Mouse (Mus musculus) limb, embryonic 12.5 days (tissue): ENCODE data around the gene Chek2. TPM values are rescaled to one million over a fixed set of nuclear protein-coding genes. Genes with fewer than 3 reads are reported as not detected.
"Not testable (repeated sequence)": the region's sequence is repeated elsewhere in the genome, so short reads cannot be mapped to it uniquely, and the experiment has no call there.

ENCODE experiments used
- ATAC-seq: fragments of 200-750 bp; cut with Nextera tagmentation; 2 replicates; pipeline ENCODE4 v1.8.0; 2017; ENCODE audit warnings: low read depth, moderate TSS enrichment; ENCODE audit not compliant: insufficient number of reproducible peaks, insufficient read depth, low FRiP score, low TSS enrichment
- H3K27ac ChIP-seq: fragments of 300-500 bp; sonication (generic); 2 replicates; pipeline ENCODE4 v1.5.1; 2016; ENCODE audit warnings: mild to moderate bottlenecking, moderate library complexity
- H3K27me3 ChIP-seq: fragments of 300-500 bp; sonication (generic); 2 replicates; pipeline ENCODE4 v1.6.1; 2016; ENCODE audit warnings: mild to moderate bottlenecking, moderate library complexity
- H3K36me3 ChIP-seq: fragments of 300-500 bp; sonication (generic); 2 replicates; pipeline ENCODE4 v1.6.1; 2016; ENCODE audit warnings: mild to moderate bottlenecking, moderate library complexity
- H3K4me1 ChIP-seq: fragments of 300-500 bp; sonication (generic); replicated peaks from 2 replicates; pipeline ENCODE4 v1.6.1; 2016
- H3K4me2 ChIP-seq: fragments of 300-500 bp; sonication (generic); 2 replicates; pipeline ENCODE4 v1.6.1; 2016; ENCODE audit warnings: mild to moderate bottlenecking, moderate library complexity
- H3K4me3 ChIP-seq: fragments of 300-500 bp; sonication (generic); replicated peaks from 2 replicates; pipeline ENCODE4 v1.5.1; 2016; ENCODE audit warnings: mild to moderate bottlenecking
- H3K9ac ChIP-seq: fragments of 300-500 bp; sonication (generic); replicated peaks from 2 replicates; pipeline ENCODE4 v1.6.1; 2016; ENCODE audit warnings: mild to moderate bottlenecking, moderate library complexity
- H3K9me3 ChIP-seq: fragments of 300-500 bp; sonication (generic); 2 replicates; pipeline ENCODE4 v1.6.1; 2016; ENCODE audit warnings: mild to moderate bottlenecking, moderate library complexity
- WGBS: fragments of 180-500 bp; shearing (Covaris S2); methylation state at CpG from one replicate; pipeline ENCODE4 v1.1.7; 2016; 5-methylcytosine and 5-hydroxymethylcytosine counted together
- polyA plus RNA-seq: library from polyadenylated mRNA; unstranded; fragments of >200 nt; fragmentation: Nextera tagmentation; extraction: Ambion mirVana; gene quantifications from 2 replicates; pipeline ENCODE4 v1.2.1, GENCODE M21; 2016

Gene Chek2
- polyA plus RNA-seq, 1 experiment from 2014 or later: 32.6 TPM

DNA sequence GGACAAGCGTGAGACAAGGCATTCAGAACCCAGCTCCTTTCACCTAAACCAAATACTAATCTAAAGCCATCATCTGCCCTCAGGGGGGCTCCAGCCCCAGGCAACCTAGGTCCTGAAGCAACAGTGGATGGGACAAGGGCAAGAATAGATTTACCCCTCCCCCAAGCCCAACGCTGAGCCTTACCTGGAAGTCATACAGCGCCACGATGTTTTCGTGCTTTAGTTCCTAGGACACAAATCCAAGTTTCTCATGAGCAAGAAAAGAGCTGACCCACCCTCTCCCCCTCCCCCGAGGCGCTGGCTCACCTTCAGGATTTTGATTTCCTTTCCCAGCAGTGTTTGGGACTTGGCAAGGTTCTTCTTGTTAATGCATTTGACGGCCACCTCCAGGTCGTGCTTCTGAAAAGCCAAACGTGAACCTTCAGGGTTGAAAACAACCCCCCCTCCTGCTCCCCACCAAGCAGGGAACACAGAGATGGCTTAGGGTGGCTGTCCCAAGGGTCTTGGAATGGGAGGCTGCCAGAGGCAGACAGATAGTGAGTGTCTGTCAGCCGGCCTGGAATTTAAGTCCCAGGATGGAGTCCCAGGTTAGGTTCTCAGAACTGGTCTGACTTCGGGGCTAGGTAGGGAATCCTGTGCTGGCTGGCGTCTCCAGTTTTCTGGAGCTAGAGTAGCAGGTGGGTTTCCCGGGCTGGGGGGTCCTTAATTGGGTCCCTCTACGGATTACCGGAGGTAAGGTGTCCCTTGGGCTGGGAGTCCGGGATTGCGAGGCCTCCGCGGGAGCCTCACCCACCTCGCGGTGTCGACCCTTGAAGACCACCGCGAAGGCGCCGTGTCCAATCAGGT lies 30.7 kb upstream of the Chek2 start:
- H3K9me3 ChIP-seq: no peaks in the 10 kb centered on the region
- WGBS: 2% methylated on average over 27 of the region's 27 CpGs
- ATAC-seq: 0 out of 2 replicates have a peak, but pooled peaks have one; percentile 7

GRCm38 (mm10) chr5:110809667-110810325 lies 30.0 kb upstream of the Chek2 start, which contains the start of gene Ulk1:
Ulk1 (minus strand) TSS chr5:110810097.
- ATAC-seq: peak; percentile 94

More for the DNA sequence above, 30.7 kb upstream of the Chek2 start:
- no peaks in the 10 kb centered on the region for H3K27me3 ChIP-seq
- H3K36me3 ChIP-seq: peaks cover 32% of the 10 kb centered on the region
- peak overlapping the region; percentile 98 for H3K9ac ChIP-seq
- H3K4me1 ChIP-seq: peaks cover 33% of the 10 kb centered on the region
- peak overlapping the region; percentile 88 for H3K27ac ChIP-seq
- peak overlapping the region; percentile 99 for H3K4me2 ChIP-seq
- peak overlapping the region; percentile 98 for H3K4me3 ChIP-seq

DNA sequence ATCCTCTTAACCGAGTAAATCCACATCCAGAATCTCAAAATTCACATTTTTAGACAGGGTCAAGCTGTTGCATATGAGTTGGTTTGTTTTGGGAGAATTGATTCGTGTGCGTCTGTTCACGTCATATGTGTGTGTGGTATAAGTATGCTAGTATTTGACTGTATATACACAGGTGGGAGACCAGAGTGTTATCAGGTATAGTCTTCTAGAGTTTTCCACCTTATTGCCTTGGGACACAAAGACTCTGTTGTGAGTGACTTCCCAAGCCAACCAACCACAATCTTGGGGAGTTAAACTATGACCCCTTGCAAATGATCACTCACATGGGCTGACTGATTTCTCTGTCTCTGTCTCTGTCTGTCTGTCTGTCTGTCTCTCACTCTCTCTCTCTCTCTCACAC lies 15.4 kb upstream of the Chek2 start:
- Histone ChIP-seq H3K27me3 (no peaks in the 10 kb centered on the region; the same call in 1 of the 2 replicates), H3K4me1 (no peaks in the 10 kb centered on the region), H3K9me3 (no peaks in the 10 kb centered on the region), H3K27ac (no peak overlapping the region), H3K9ac (no peak overlapping the region), H3K36me3 (peaks cover 10% of the 10 kb centered on the region; the same call in 1 of the 2 replicates), H3K4me3 (no peak overlapping the region), H3K4me2 (no peak overlapping the region)
- no peak for ATAC-seq
- 90% methylated on average over 4 of the region's 4 CpGs for WGBS

More at GRCm38 (mm10) chr5:110809667-110810325, 30.0 kb upstream of the Chek2 start, which contains the start of gene Ulk1:
- Histone ChIP-seq H3K9me3 (no peaks in the 10 kb centered on the region), H3K4me3 (peak within 1 kb of the TSS; percentile 98), H3K9ac (peak within 1 kb of the TSS; percentile 98), H3K36me3 (peaks cover 25% of the 10 kb centered on the region), H3K4me2 (peak within 1 kb of the TSS; percentile 99), H3K27me3 (no peaks in the 10 kb centered on the region), H3K27ac (peak within 1 kb of the TSS; percentile 88), H3K4me1 (peaks cover 33% of the 10 kb centered on the region)
- WGBS: under 1% methylated on average over 80 of the region's 80 CpGs

DNA sequence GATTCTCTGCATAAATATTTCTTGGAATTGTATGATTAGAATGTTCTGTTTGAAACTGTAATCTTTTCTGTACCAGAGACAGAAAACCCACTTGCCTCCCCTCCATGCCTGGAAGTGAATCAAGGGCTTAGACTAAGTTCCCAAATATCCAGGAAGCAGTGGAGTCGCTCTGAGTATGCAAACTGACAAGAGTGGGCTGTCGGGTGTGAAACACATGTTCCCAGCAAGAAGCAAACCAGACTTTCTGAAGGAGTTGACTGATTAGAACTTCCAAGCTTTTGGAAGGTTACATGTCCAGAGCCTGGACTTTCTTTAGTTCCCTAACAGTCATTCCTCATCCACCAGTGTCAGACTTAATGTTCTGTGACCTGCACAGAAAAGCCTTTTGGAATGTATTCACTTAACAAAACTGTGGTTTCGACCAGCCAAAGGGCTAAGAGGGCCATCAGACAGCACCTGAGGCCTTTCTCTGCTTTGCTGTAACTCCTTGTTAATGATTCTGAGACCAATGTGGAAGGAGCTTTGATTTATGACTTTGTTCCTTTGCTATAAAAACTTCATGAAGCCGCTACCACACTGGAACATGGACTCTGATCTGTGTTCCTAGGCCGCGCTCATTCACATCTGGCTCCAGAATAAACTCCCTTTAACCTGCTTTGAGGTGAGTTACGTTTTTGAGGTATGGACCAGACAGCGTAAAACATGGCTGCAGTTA lies 12.8 kb upstream of the Chek2 start:
- Histone ChIP-seq H3K27ac (no peak overlapping the region), H3K9me3 (no peaks in the 10 kb centered on the region), H3K4me1 (no peaks in the 10 kb centered on the region), H3K4me3 (no peak overlapping the region), H3K36me3 (peaks cover 10% of the 10 kb centered on the region; the same call in 1 of the 2 replicates), H3K9ac (no peak overlapping the region), H3K27me3 (no peaks in the 10 kb centered on the region; the same call in 1 of the 2 replicates), H3K4me2 (no peak overlapping the region)
- ATAC-seq: no peak
- WGBS: 64% methylated on average over 8 of the region's 8 CpGs

GRCm38 (mm10) chr5:110827576-110827975 lies 12.2 kb upstream of the Chek2 start:
- H3K9me3 ChIP-seq: no peaks in the 10 kb centered on the region
- H3K27me3 ChIP-seq: no peaks in the 10 kb centered on the region; the same call in 1 of the 2 replicates
- H3K27ac ChIP-seq: no peak overlapping the region
- ATAC-seq: no peak
- no peak overlapping the region for H3K9ac ChIP-seq
- peaks cover 10% of the 10 kb centered on the region; the same call in 1 of the 2 replicates for H3K36me3 ChIP-seq
- WGBS: 85% methylated on average over 5 of the region's 5 CpGs
- no peaks in the 10 kb centered on the region for H3K4me1 ChIP-seq
- H3K4me2 ChIP-seq: no peak overlapping the region
- H3K4me3 ChIP-seq: no peak overlapping the region

- Histone ChIP-seq H3K4me2 (no peak overlapping the region), H3K4me3 (no peak overlapping the region), H3K9me3 (no peaks in the 10 kb centered on the region), H3K4me1 (no peaks in the 10 kb centered on the region), H3K9ac (no peak overlapping the region), H3K36me3 (peaks cover 16% of the 10 kb centered on the region; the same call in 1 of the 2 replicates), H3K27me3 (no peaks in the 10 kb centered on the region), H3K27ac (no peak overlapping the region)
- 88% methylated on average over 5 of the region's 5 CpGs for WGBS
- no peak for ATAC-seq
Measured at GRCm38 (mm10) chr5:110831036-110831720, 8.6 kb upstream of the Chek2 start.

DNA sequence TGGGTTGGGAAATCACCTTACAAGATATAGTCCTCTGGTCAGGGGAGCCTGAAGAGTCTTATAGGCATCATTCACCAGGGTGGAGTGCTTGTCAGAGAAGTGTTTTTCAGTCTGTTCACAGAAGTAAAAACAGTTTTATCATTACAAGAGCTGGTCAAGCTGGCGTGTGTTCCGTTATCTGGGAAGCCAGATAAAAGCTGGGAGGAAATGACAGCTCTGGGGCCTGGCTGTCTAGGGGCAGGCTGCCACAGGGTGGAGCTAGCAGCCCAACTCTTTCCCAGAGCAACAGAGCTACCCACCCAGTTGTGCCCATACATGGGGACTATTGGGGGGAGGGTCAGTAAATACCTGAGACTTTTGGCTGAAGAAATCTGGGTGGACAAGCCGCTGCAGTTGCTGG lies 3.8 kb upstream of the Chek2 start:
- Histone ChIP-seq H3K9ac (no peak overlapping the region), H3K9me3 (no peaks in the 10 kb centered on the region), H3K4me1 (peaks cover 14% of the 10 kb centered on the region), H3K4me3 (no peak overlapping the region), H3K36me3 (0 out of 2 replicates have a peak, but pooled peaks cover 6% of the 10 kb centered on the region), H3K4me2 (no peak overlapping the region), H3K27ac (no peak overlapping the region), H3K27me3 (no peaks in the 10 kb centered on the region)
- 24% methylated on average over 3 of the region's 3 CpGs for WGBS
- ATAC-seq: no peak

DNA sequence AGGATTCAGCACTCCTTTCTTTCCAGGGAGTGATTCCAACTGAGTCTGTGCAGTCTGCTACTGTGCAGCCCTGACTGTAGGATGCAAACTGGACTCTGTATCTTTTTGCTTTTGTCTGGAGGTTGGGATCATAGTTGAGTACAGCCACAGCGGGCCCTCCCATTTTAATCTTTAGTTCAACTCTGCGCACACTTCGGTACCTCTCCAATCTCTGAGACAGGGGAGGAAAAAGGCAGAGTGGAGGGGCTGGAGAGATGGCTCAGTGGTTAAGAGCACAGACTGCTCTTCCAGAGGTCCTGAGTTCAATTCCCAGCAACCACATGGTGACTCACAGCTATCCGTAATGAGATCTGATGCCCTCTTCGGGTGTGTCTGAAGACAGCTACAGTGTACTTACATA lies 1.8 kb upstream of the Chek2 start:
- Histone ChIP-seq H3K4me1 (peaks cover 14% of the 10 kb centered on the region), H3K36me3 (peaks cover 25% of the 10 kb centered on the region)
- H3K9ac ChIP-seq, H3K9me3 ChIP-seq, H3K27ac ChIP-seq, H3K27me3 ChIP-seq, H3K4me2 ChIP-seq, H3K4me3 ChIP-seq, ATAC-seq: not testable (repeated sequence)
- WGBS: 90% methylated on average over 5 of the region's 5 CpGs

GRCm38 (mm10) chr5:110839038-110839677 lies 621 bp upstream of the Chek2 start:
- H3K36me3 ChIP-seq: peaks cover 27% of the 10 kb centered on the region
- peak overlapping the region; percentile 65 for H3K4me2 ChIP-seq
- 6% methylated on average over 28 of the region's 28 CpGs for WGBS
- peak overlapping the region; percentile 87 for H3K27ac ChIP-seq
- no peaks in the 10 kb centered on the region for H3K27me3 ChIP-seq
- H3K9ac ChIP-seq: peak overlapping the region; percentile 79
- no peaks in the 10 kb centered on the region for H3K9me3 ChIP-seq
- H3K4me3 ChIP-seq: peak overlapping the region; percentile 72
- ATAC-seq: peak; percentile 52
- H3K4me1 ChIP-seq: peaks cover 14% of the 10 kb centered on the region

DNA sequence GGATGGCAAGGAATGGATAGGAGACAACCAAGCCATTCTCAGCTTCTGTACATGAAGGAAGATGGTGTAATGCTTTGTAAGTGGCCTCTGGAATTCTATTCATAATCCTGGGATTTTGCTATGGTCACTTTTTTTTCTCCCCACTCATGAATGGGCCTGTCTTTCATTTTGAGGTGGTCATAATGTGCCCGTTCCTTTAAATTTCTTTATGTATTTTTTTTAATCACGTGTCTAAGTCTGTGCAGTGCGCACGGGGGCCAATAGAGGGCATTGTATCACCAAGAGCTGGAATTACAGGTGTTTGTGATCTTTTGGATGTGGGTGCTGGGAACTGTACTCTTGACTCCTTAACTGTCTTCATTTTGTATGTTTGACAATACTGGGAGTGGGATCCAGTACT lies 686 bp downstream of the Chek2 start:
- Histone ChIP-seq H3K4me2 (peak overlapping the region; percentile 72), H3K27ac (peak overlapping the region; percentile 79), H3K36me3 (peaks cover 39% of the 10 kb centered on the region), H3K27me3 (no peaks in the 10 kb centered on the region), H3K9ac (peak overlapping the region; percentile 62), H3K4me3 (peak overlapping the region; percentile 72), H3K9me3 (no peaks in the 10 kb centered on the region), H3K4me1 (peaks cover 14% of the 10 kb centered on the region)
- whole genome bisulfite sequencing: 12% methylated on average over 4 of the region's 4 CpGs
- ATAC-seq: no peak
